Mouse (Mus musculus) stomach, postnatal 0 days (tissue): ENCODE results near the gene B3gat2. TPM values are rescaled to one million over a fixed set of nuclear protein-coding genes. Genes with fewer than 3 reads are reported as not detected.

Source experiments
- ATAC-seq: fragments of 200-750 bp; cut with Nextera tagmentation; 2 replicates; pipeline ENCODE4 v1.8.0; 2017; ENCODE audit not compliant: low FRiP score, low TSS enrichment
- DNase-seq: peaks from one replicate; pipeline ENCODE4 v3.0.0-alpha.2; 2016; ENCODE audit warnings: low spot score
- H3K27ac ChIP-seq: fragments of 300-500 bp; sonication (generic); replicated peaks from 2 replicates; pipeline ENCODE4 v1.5.1; 2014; ENCODE audit warnings: mild to moderate bottlenecking, control low read depth
- H3K27me3 ChIP-seq: fragments of 300-500 bp; sonication (generic); 2 replicates; pipeline ENCODE4 v1.6.1; 2014; ENCODE audit warnings: low read length; ENCODE audit not compliant: control insufficient read depth, insufficient read depth
- H3K36me3 ChIP-seq: fragments of 300-500 bp; sonication (generic); 2 replicates; pipeline ENCODE4 v1.6.1; 2014; ENCODE audit warnings: low read length, mixed read lengths; ENCODE audit not compliant: control insufficient read depth, insufficient read depth
- H3K4me1 ChIP-seq: fragments of 300-500 bp; sonication (generic); replicated peaks from 2 replicates; pipeline ENCODE4 v1.6.1; 2014; ENCODE audit warnings: antibody characterized with exemption; ENCODE audit not compliant: control insufficient read depth, insufficient read depth
- H3K4me2 ChIP-seq: fragments of 300-500 bp; sonication (generic); replicated peaks from 2 replicates; pipeline ENCODE4 v1.6.1; 2014; ENCODE audit warnings: low read depth, mild to moderate bottlenecking, control low read depth, moderate library complexity
- H3K4me3 ChIP-seq: fragments of 300-500 bp; sonication (generic); 2 replicates; pipeline ENCODE4 v1.5.1; 2014; ENCODE audit warnings: low read depth, low read length, control low read depth
- H3K9ac ChIP-seq: fragments of 300-500 bp; sonication (generic); 2 replicates; pipeline ENCODE4 v1.6.1; 2014; ENCODE audit warnings: mild to moderate bottlenecking, low read length, control low read depth, mixed read lengths
- H3K9me3 ChIP-seq: fragments of 300-500 bp; sonication (generic); 2 replicates; pipeline ENCODE4 v1.6.1; 2016; ENCODE audit warnings: low read length; ENCODE audit not compliant: control insufficient read depth
- CTCF ChIP-seq: IDR thresholded peaks from 2 replicates; pipeline ENCODE4 v1.5.1; 2016; ENCODE audit warnings: antibody characterized with exemption, low read depth, mild to moderate bottlenecking, moderate library complexity
- EP300 ChIP-seq: optimal IDR thresholded peaks from 2 replicates; pipeline ENCODE3; 2016; ENCODE audit warnings: antibody characterized with exemption
- WGBS: fragments of 180-500 bp; shearing (Covaris S2); extraction: QIAGEN DNeasy Blood & Tissue Kit; methylation state at CpG from one replicate; pipeline ENCODE4 v1.1.7; 2014; 5-methylcytosine and 5-hydroxymethylcytosine counted together
- polyA plus RNA-seq: library from polyadenylated mRNA; unstranded; fragments of >200 nt; fragmentation: Nextera tagmentation; extraction: Ambion mirVana; gene quantifications from 2 replicates; pipeline ENCODE4 v1.2.1, GENCODE M21; 2015

The B3gat2 gene
- polyA plus RNA-seq, 1 experiment from 2014 or later: 0.19 TPM

GRCm38 (mm10) chr1:23884914-23885313 lies 123.4 kb downstream of the B3gat2 start:
- Histone ChIP-seq H3K4me3 (no peak overlapping the region), H3K4me1 (no peaks in the 10 kb centered on the region), H3K27ac (no peak overlapping the region), H3K36me3 (no peaks in the 10 kb centered on the region), H3K9me3 (no peaks in the 10 kb centered on the region), H3K4me2 (no peak overlapping the region), H3K27me3 (no peaks in the 10 kb centered on the region), H3K9ac (no peak overlapping the region)
- 94% methylated on average over 7 of the region's 7 CpGs for WGBS
- ATAC-seq (no peak), DNase-seq (no peak)
- TF ChIP-seq EP300: no peak
- TF ChIP-seq CTCF: no peak

GRCm38 (mm10) chr1:23892072-23892471 lies 130.5 kb downstream of the B3gat2 start:
- TF ChIP-seq EP300 (no peak), CTCF (no peak)
- ATAC-seq (no peak), DNase-seq (no peak)
- Histone ChIP-seq H3K4me2 (no peak overlapping the region), H3K4me3 (no peak overlapping the region), H3K27me3 (no peaks in the 10 kb centered on the region), H3K27ac (no peak overlapping the region), H3K9ac (no peak overlapping the region), H3K36me3 (no peaks in the 10 kb centered on the region), H3K9me3 (no peaks in the 10 kb centered on the region), H3K4me1 (no peaks in the 10 kb centered on the region)
- WGBS: 26% methylated on average over 1 of the region's 1 CpGs

Other genes with a start within 250 kb of the B3gat2 start
- gene Smap1, start 160.6 kb downstream of the B3gat2 start, polyA plus RNA-seq: 42.9 and 44.9 TPM in 2 replicates
- gene Sdhaf4, start 243.9 kb downstream of the B3gat2 start, polyA plus RNA-seq: 69.9 and 72.8 TPM in 2 replicates